Mouse (Mus musculus) hindlimb bud, embryonic 11.5 days (tissue): ENCODE results near the gene Bloc1s1.

Source experiments
- DNase-seq: peaks from one replicate; pipeline ENCODE4 v3.0.0-alpha.2; 2012; ENCODE audit warnings: low read depth, low spot score; ENCODE audit errors: extremely low spot score

Bloc1s1 gene

DNA sequence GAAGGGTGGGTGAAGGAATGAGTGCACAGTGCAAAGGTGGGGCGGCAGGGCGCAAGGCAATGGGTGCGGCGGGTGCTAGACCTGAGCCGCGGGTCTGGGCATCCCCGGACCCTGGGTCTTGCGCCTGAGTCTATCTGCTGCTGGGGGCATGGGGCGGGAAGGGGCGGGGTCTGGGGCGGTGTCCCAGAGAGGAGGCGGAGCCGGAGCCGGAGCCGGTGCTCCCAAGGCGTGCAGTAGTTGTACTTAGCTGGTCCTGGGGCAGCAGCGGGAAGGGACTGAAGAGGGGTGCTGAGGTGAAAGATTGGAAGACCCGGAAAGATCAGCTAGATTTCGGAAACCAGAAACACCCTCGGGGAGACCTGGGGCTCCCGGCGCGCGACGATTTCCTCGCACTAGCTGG, 9.7 kb upstream of the Bloc1s1 start, which contains the start of gene Itga7:
TSS of gene Itga7 (plus strand) at position 245 of the 400 bp plus-strand sequence.
- no peak for DNase-seq

DNA sequence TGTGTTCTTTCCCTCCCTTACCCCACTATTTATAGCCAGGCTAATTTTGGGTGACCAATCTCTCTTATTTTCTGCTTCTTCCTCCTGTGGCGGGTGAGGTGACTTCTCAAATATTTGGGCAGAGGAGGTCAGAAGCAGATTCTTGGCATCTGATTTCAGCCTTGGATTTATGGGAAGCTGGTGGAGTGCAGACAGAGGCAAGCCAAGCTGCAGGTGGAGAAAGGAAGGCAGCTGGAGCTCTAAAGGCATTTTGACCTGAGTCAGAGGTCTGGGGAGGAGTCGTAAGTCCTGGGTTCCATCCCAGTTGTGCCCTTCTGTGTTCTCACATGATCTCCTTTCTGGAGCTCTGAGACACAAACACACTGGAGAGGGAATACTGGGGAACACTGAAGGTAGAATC, 7.6 kb upstream of the Bloc1s1 start:
- DNase-seq: no peak

DNA sequence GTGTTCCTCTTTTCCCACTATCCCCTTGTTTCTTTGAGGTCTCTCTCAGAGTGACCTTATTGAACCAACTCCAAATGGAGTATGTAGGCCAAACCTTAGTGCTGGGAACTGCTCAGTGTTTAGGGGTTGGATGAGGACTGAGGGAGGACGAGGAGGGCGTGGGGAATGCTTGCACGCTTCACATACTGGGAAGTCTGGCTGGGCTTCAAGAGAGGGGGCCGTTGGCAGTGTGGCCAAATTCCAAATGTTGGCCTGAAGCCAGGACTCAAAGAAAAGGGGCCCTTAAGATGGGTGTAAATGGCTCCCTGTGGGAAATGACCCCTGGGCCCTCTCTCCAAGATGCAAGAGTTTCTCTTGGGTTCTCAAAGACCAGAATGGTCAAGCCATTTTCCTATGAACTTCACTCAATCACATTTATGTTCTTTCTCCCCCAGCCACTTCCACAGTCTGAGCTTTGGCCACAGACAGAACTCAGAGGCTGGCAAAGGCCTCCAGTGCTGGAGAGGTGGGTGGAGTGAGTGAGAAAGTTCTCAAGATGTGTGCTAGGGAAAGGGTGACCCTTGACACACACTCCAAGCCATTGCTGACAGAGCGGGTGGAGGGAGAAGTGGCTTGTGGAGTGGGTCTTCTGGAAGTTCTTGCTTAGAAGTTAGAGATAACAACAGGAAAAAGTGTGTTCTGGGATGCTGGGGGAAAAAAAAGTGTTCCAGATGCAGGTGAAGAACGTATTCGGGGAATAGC, 6.0 kb upstream of the Bloc1s1 start:
- DNase-seq: no peak

DNA sequence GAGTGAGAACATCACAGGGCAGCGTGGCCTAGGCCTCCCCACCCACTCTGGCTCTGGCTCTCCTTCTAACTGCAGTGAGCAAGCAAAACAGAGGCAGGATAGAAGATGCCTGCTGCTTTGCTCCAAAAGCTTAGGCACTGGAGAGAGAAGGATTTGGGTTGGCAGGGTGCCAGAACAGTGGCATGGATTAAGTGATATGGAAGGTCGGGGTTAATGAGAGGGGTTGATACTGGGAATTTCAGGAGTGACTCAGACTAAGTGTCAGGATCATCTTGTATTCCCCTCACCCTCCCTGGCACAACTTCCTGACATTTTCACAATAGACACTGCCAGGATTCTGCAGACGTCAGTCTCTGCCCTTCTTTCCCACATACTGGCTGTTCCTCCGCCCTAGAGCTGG, 4.5 kb upstream of the Bloc1s1 start:
- DNase-seq: no peak

DNA sequence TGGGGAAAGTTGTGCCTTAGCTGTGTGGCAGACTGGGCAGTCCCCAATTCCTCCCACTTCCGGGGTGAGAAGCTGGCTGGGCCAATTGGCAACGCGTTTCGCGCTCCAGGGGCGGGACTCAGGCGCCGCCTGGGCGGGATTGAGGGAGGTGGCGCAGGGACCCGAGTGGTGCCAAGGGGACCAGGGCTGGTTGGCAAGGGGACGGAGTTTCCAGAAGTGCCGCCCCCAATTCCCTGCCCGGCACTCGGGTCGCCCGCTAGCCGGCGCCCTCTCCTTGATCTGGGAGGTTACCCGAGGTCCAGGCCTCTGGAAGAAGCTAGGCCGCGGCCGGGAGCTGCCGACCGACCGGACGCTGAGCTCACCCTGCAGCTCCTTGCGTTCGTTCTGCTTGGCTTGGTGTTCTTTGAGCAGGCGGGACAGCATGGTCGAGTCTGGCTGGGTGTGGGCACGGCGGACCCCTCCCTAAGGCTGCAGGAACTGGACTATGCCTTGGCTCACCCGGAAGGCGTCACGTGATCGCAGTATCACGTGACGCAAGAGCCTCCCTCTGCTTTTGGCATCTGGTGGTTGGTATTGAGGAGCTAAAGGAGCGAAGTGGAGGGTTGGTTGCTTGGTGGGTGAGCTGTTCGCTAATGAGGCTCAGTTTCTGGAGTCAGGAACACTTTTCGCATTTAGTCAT, 683 bp downstream of the Bloc1s1 start:
- DNase-seq: peak; percentile 99

DNA sequence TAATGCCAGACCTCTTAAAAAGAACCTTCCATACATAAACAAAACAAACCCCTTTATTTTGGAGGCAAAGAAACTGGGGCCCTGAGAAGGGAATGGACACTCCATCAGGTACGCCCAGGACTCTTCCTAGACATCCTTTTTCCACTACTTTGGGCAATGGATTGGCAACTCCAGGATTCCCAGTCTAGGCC, 1.1 kb downstream of the Bloc1s1 start, which contains the start of gene Rdh5:
TSS of gene Rdh5 (minus strand) at position 67 of the 191 bp plus-strand sequence.
- DNase-seq: no peak

DNA sequence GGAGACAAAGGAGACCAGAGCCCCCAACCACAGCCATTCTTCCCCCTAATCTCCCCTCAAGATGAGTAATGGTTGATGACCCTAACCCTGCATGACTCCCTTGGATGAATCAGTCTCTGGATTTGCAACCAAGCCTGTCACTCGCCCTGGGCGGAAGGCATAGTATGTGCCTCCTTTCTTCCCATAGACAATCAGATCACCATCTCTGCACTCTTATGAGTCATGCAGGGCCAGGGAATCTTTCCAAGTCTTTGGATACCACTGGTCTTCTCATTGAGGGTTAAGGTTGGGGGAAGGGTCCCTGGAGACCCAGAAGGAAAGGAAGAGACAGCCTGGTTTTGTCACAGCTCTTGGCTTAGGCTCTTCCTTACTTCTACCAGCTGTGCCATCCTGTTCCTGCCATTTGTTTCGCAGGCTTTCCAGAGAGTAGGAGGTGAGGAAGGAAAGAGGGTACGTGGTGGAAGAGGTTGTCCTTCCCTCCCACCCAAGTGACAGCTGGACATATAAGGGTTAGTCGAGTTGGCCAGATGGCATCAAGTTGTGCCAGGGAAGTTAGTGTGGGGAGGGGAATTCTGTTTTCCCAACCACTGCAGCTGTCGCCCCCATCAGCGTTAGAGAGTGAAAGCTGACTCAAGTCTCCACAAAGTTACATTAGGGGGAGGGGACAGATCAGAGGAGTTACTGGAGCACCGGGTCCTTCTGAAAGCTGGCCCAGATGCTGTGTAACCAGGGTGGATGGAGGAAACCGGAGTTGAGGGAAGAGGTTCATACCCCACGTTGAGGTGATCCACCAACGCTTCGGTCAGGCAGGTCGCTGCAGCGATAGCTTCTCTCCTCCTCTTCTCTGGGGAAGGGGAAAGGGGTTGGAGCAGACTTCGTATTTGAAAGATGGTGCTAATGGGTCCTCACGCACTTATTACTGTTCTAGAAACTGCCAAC, 1.7 kb downstream of the Bloc1s1 start:
- no peak for DNase-seq

DNA sequence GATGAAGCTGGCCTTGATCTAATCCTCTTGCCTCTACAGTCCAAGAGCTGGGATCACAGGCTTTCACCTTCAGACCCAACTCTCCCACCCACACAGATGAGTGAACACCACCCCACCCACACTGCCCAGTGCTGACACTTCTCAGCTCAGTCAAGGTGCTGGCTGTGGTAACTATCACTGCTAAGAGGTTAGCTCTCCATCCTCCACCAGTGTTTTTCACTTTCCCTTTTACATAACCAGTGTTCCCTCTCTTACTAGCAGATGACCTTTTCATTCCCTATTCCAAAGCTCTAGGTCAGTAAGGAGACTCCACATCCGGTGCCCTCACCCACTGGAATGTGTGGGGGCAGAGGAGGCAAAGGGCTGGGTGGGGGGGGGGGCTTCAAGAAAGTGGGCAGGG, 2.6 kb downstream of the Bloc1s1 start:
- DNase-seq: no peak

DNA sequence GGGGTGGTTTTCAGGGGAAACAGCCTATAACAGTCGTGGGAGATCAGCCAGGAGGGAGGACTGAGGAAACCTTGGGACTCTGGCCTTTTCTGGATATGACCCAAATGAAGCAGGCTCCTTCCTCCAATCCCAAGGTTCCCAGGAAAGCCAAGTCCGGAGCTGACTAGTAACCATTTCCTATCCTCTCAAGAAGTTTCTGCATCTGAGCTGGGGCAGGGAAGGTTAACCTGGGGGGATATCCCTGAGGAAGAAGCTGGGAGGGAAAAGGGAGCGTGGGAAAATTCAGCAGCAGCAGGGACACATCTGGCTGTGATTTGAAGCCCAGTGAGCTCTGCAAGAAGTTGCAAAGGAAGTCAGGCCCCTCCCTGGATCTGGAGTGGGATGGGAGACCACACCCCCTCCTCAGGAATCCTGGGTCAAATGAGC, 3.1 kb downstream of the Bloc1s1 start:
- no peak for DNase-seq

DNA sequence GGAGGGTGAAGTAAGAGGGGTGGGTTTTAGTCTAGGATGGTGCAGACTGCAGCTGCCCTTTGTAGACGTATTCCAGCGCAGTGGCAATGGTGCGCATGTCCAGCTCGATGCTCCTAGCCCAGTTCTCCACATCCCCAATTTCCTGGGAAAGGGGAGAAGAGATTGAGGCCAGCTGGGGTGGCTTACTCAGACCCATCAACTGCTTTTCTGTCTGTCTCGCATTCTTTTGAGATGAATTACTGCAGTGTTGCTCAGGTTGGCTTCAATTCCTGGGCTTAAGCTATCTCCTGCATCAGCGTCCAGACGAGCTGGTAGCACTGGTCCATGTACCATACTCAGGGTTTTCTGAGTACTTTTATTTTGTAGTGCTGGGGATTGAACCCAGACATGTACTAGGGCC, 3.9 kb downstream of the Bloc1s1 start:
- no peak for DNase-seq

DNA sequence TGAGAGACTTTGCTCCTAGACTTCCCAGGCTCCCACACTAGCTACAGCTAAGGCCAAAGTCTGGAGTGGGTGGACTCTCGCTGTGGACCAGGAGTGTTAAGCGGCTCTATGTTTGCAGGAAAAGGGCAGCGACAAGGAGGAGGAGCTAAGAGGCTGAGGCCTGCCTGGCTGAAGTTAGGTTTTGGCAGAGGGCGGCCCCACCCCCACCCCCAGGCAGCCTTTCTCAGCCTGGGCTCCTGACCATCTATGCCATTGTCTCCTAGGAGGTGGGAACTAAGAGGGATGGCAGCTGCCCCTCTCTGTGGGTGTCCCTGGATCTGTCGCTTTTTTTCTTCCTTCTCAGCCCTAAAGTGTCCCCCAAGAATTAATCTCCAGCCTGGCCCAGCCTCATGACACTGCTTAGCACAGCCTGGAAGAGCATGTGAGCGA, 4.6 kb downstream of the Bloc1s1 start:
- no peak for DNase-seq

DNA sequence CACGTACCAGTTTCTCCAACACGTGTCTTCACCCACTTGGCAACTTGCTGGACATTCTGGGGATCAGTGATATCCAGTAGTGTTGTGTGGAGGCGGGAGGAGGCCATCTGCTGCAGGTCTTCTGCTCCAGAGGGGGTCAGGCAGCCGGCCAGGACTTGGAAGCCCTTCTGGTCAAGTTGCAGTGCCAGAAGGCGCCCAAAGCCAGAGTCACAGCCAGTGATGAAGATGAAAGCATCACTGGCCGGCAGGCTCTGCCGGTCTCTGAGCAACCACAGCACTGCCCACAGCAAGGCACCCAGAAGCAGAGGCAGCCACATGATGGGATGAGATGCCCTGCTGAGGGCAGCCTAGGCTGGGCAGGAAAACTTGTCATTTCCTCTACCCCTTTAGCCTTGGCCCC, 5.6 kb downstream of the Bloc1s1 start:
- DNase-seq: no peak

DNA sequence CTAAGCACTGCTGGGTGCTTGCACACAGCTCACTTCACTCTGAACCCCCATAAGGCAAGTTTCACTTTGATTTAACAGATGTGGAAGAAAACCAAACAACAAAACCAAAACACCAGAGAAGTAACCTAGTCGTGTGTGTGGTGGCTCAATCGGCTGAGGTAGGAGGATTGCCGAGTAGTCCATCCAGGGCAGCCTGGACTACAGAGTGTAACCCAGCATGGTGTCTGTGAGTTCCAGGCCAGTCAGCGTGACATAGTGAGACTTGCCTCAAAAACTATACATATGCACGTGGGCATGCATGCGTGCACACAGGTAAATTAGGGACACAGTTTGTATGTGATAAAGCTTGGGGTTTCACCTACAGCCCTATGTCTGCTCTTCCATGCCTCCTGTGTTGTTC, 6.4 kb downstream of the Bloc1s1 start:
- DNase-seq: no peak

DNA sequence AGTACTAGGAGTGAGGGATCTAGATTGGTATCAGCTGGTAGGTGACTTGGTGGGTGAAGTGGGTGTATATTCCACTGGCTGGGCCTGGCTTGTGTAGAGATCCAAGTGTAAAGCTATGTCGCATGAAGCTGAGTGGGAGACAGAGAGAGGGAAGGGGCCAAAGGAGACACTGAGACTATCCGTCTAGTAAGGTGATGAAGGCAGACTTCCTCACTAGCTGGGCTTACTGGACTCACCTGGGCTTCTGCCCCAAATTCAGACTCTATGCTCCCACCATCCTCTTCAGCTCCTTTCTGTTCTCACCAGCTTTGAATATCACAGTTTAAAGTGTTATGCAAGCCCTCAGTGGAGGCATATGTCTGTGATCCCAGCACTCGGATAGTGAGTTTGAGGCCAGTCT, 7.2 kb downstream of the Bloc1s1 start:
- no peak for DNase-seq

DNA sequence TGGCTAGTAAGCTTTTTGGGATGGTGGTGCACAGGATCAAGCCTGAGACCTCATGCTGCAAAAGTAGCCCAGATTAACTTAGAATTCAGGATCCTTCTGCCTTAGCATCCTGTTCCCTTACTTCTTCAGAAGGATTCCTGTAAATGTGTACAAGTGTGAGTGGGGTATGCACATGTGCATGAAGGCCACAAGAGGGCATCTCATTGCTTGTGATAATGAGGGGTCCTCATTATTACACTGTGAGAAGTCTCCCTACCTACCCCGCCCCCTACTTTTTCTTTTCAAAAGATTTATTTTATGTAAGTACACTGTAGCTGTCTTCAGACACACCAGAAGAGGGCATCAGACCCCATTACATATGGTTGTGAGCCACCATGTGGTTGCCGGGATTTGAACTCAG, 8.3 kb downstream of the Bloc1s1 start:
- DNase-seq: no peak

DNA sequence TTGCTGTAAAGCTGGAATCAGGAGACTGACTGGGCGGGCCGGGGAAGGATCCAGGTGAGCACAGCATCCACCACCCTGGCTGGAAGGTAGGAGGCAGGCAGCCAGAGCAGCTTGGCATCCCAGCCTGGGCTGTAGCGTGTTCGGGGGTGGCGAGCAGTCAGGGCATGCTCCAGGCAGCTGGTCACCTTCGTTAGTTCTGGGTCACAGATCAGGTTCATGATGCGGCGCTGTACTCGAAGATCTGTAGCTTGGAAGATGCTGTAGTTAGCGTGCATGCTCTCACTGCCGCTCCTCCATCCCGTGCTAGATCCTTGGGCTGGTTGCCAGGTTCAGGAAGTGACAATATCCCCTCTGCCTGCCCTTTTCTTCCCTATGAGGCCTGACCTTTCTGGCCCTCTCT, 10.1 kb downstream of the Bloc1s1 start:
- no peak for DNase-seq

DNA sequence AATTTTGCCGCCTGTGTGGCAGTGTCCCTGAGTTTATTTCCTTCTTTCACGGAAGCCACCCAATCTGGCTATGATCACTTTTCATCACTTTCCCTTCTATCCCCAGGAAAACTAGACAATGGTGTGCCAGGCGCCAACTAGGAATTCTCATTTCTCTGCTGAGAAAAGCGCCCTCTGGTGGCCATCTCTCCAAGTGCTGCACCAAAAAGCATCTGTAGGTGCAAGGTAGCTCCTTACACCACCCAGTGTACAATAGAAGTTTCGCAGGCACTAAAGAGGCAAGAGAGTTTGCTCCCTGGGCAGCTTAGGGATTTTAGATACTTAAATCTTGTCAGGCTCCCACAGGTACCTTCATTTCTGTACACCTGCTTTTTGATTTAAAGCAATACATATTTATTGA, 10.6 kb downstream of the Bloc1s1 start:
- peak; percentile 91 for DNase-seq

DNA sequence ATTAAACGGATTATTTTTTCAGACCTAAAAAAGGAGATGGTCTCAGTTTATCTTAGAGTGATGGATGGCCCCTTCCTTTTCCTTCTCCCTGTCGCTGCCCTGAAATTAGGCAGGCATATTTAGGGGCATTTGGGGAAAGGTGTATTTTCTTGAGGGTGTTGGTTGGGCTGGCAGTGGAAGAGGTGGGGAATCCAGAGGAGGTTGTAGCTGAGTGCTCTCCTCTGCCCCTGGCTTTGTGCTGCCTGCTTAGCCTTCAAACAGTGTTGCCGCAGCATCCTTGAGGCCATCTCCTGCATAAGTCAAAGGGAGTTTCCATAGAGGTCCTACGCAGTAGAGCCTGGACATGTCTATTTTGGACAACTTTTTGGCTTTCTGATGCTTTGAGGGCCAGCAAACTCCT, 11.0 kb downstream of the Bloc1s1 start:
- no peak for DNase-seq

DNA sequence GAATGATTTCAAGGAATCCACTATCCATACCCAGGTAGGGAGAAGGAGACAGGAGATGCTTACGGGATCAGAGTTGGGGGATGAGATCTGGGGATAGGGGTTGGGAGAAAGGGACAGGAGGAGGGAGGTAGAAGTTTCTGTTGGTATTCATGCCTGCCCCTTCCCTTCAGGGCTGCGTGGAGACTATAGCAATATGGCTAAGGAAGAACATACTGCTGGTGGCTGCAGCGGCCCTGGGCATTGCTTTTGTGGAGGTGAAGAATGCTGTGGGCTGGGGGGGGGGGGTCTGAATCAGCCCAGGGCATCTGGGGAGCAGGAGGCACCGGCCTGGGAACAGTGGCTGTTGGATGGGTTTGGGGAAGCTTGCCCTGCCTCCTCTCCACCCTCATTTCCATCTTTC, 11.6 kb downstream of the Bloc1s1 start:
- no peak for DNase-seq

DNA sequence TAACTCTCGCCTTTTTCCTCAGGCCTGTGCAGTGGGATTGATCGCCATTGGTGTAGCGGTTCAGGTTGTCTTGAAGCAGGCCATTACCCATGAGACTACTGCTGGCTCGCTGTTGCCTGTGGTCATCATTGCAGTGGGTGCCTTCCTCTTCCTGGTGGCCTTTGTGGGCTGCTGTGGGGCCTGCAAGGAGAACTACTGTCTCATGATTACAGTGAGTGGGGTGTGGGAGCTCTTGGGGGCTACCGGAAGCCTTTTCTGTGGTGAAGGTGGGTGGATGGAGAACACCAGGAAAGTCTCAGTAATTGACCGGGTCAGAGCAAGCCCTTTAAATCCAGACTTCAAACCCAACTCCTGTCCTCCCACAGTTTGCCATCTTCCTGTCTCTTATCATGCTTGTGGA, 12.4 kb downstream of the Bloc1s1 start:
- no peak for DNase-seq

DNA sequence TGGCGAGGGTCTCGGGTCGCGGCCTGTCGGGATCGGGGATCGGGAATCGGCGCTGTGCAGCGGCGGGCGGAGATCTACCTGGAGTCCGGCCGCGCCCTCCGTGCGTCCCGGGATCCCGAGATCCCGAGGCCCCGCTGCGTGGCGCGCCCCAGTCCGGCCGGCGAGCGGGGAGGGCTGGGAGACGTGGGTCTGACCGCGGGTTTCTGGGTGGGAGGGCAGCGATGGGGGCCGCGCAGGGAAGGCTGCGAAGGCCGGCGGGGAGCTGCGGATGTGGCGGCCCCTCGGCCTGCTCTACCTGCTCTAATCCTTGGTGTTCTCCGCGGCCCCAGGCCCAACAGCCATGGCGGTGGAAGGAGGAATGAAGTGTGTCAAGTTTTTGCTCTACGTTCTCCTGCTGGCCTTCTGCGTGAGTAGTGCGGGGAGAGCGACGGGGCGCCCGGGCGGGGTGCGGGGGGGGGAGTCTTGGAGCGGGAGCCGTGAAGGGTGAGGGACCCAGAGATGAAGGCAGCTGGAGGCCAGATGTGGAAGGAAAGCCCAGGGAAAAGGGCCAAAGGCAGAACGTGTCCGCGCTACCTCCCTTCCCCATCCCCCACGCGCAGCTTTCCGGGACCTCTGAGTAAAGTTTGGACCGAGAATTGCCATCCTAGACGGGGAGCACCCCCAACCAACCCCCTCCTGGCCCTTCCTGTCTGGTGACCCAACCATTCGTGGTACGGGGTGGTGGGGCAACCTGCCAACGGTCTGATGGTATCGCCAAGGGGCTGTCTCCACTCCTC, 13.6 kb downstream of the Bloc1s1 start:
- no peak for DNase-seq
